Mouse (Mus musculus): ENCODE results near the gene Medag.

GRCm38 (mm10) chr5:149362626-149363025 lies 48.9 kb upstream of the Medag start:
- no peak for TF ChIP-seq CTCF (IDR thresholded peaks at IDR 0.05)
- no peak for TF ChIP-seq POLR2A (IDR thresholded peaks at IDR 0.05; ENCODE audit: insufficient read depth, low read depth, low read length)
- no peak for TF ChIP-seq EP300 (IDR thresholded peaks at IDR 0.05; ENCODE audit: insufficient read depth, low read depth, low read length)

All from heart, adult 2 months (tissue).